Mouse (Mus musculus) lung, embryonic 14.5 days (tissue): ENCODE measurements at regions not wholly inside any gene's neighbourhood (a gene's known extent, or its start where the extent isn't known, plus 50 kb on each side); places are given as distances from the start of the nearest gene placed in this dataset.
A peak's percentile ranks its signal among the peaks of the same experiment; 100 is the strongest.

ENCODE experiments used
- ATAC-seq: fragments of 200-750 bp; cut with Nextera tagmentation; 2 replicates; pipeline ENCODE4 v1.8.0; 2017; ENCODE audit warnings: mild to moderate bottlenecking, moderate TSS enrichment, moderate library complexity; ENCODE audit not compliant: insufficient read depth
- DNase-seq: peaks from one replicate; pipeline ENCODE4 v3.0.0-alpha.2; 2015
- H3K27ac ChIP-seq: fragments of 300-500 bp; sonication (generic); 2 replicates; pipeline ENCODE4 v1.5.1; 2014; ENCODE audit warnings: low read depth, mild to moderate bottlenecking, moderate library complexity
- H3K27me3 ChIP-seq: fragments of 300-500 bp; sonication (generic); 2 replicates; pipeline ENCODE4 v1.6.1; 2014; ENCODE audit warnings: low read length, control low read depth; ENCODE audit not compliant: insufficient read depth
- H3K36me3 ChIP-seq: fragments of 300-500 bp; sonication (generic); 2 replicates; pipeline ENCODE4 v1.6.1; 2014; ENCODE audit warnings: control low read depth; ENCODE audit not compliant: insufficient read depth
- H3K4me1 ChIP-seq: fragments of 300-500 bp; sonication (generic); 2 replicates; pipeline ENCODE4 v1.6.1; 2014; ENCODE audit warnings: antibody characterized with exemption, control low read depth; ENCODE audit not compliant: insufficient read depth
- H3K4me2 ChIP-seq: fragments of 300-500 bp; sonication (generic); 2 replicates; pipeline ENCODE4 v1.6.1; 2014; ENCODE audit warnings: mild to moderate bottlenecking
- H3K4me3 ChIP-seq: fragments of 300-500 bp; sonication (generic); 2 replicates; pipeline ENCODE4 v1.5.1; 2014; ENCODE audit warnings: low read depth, low read length
- H3K9ac ChIP-seq: fragments of 300-500 bp; sonication (generic); 2 replicates; pipeline ENCODE4 v1.6.1; 2014
- H3K9me3 ChIP-seq: fragments of 300-500 bp; sonication (generic); 2 replicates; pipeline ENCODE4 v1.6.1; 2016; ENCODE audit warnings: low read depth, low read length, control low read depth
- CTCF ChIP-seq: IDR thresholded peaks from 2 replicates; pipeline ENCODE4 v1.5.1; 2016; ENCODE audit warnings: antibody characterized with exemption, low read depth
- WGBS: fragments of 180-500 bp; shearing (Covaris S2); extraction: QIAGEN DNeasy Blood & Tissue Kit; methylation state at CpG from one replicate; pipeline ENCODE4 v1.1.7; 2014; 5-methylcytosine and 5-hydroxymethylcytosine counted together

DNA sequence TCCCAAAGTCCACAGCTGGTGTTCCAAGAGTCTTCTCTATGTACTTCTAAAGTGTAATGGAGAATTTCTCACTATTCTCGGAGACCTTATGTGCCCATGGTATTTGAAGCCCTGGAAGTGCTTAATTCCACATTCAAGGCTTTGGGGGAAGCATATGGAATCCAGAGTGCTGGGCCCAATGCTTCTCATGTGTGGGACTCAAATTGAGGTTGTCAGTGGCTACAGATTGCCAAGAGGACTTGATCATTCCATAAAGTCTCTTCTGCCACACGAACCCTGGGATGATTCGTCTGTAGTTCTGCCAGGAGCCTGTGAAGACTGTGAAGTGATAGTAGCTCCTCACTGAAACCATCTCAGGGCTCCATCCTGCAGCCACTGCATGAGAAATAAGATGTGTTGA lies 275.3 kb downstream of the Bckdhb start:
- no peak overlapping the region for H3K27ac ChIP-seq
- WGBS: 80% methylated on average over 3 of the region's 3 CpGs
- H3K4me2 ChIP-seq: no peak overlapping the region
- H3K4me3 ChIP-seq: no peak overlapping the region
- no peak for TF ChIP-seq CTCF
- H3K9me3 ChIP-seq: no peaks in the 10 kb centered on the region
- H3K36me3 ChIP-seq: no peaks in the 10 kb centered on the region
- ATAC-seq (no peak), DNase-seq (no peak)
- H3K27me3 ChIP-seq: no peaks in the 10 kb centered on the region
- H3K9ac ChIP-seq: no peak overlapping the region
- H3K4me1 ChIP-seq: no peaks in the 10 kb centered on the region

DNA sequence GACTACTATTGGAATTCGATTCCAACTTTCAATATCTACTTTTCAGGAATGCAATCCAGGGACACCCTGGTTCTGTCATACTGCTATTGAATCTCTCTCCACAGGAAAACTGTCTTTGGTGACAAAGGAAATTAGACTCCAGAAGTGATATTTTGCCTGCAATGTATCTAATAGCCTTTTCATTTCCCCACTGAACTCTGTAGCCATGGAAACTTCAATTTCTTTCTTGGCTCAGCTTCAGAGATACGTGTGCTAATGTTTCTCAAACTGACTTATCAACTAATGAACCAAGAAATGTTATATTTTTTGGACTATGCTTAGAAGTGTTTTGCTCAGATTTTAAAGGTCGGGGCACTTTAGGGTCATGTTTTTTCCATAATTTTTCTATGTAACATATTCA lies 279.1 kb downstream of the Bckdhb start:
- Histone ChIP-seq H3K4me1 (no peaks in the 10 kb centered on the region), H3K4me2 (no peak overlapping the region), H3K27me3 (no peaks in the 10 kb centered on the region), H3K4me3 (no peak overlapping the region), H3K9ac (no peak overlapping the region), H3K27ac (no peak overlapping the region), H3K9me3 (no peaks in the 10 kb centered on the region), H3K36me3 (no peaks in the 10 kb centered on the region)
- no peak for TF ChIP-seq CTCF
- ATAC-seq (no peak), DNase-seq (no peak)
- 64% methylated on average over 3 of the region's 3 CpGs for WGBS

DNA sequence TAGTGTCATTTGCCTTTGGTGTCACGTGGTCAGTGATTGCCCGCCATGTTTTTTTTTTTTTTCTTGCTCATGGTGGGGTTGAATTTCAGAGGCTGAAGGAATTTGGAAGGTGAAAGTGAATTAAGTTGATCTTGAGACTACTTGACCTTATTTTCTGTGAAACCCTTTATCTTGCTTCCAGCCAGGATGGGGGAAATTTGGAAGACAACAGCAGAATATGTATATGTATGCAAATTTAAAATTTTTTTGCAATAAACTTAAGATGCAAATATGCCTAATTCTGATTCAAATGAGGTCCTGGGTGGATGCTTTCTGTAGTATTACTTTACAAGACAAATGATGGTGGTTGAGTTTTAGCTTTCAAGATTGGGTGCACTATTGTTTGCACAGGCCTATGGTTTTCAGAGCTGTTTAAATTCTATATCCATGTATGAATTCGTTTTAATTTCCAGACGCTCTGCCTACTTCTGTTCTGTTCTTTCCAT lies 315.6 kb downstream of the Bckdhb start:
- Histone ChIP-seq H3K4me2 (no peak overlapping the region), H3K9ac (no peak overlapping the region), H3K27ac (no peak overlapping the region), H3K27me3 (no peaks in the 10 kb centered on the region), H3K4me1 (no peaks in the 10 kb centered on the region), H3K9me3 (no peaks in the 10 kb centered on the region), H3K36me3 (no peaks in the 10 kb centered on the region), H3K4me3 (no peak overlapping the region)
- no peak for DNase-seq
- WGBS: 87% methylated on average over 4 of the region's 4 CpGs
- ATAC-seq: no peak
- TF ChIP-seq CTCF: no peak

DNA sequence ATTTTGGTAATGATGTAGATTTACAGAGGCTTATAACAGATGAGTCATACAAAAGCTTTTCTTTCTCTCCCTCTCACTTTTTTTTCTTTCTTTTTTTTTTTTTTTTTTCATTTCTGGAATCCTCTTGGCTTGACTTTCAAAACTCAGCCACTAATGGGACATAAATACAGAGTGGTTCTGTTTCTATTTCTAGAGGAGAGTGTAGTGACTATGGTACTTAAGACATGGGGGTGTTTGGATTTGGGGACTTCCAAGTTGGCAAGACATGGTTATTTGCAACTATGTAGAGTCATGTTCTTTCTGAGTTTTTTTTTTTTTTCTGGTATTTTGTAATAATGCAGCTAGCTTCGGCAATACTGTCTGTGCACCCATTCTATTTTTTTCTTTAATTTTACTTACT lies 324.8 kb downstream of the Bckdhb start:
- no peaks in the 10 kb centered on the region for H3K4me1 ChIP-seq
- no peak overlapping the region for H3K9ac ChIP-seq
- WGBS: 92% methylated on average over 1 of the region's 1 CpGs
- H3K27me3 ChIP-seq: no peaks in the 10 kb centered on the region
- no peak overlapping the region for H3K4me2 ChIP-seq
- no peaks in the 10 kb centered on the region for H3K36me3 ChIP-seq
- H3K9me3 ChIP-seq: no peaks in the 10 kb centered on the region
- DNase-seq: no peak
- H3K27ac ChIP-seq: no peak overlapping the region
- TF ChIP-seq CTCF: no peak
- ATAC-seq: no peak
- no peak overlapping the region for H3K4me3 ChIP-seq

DNA sequence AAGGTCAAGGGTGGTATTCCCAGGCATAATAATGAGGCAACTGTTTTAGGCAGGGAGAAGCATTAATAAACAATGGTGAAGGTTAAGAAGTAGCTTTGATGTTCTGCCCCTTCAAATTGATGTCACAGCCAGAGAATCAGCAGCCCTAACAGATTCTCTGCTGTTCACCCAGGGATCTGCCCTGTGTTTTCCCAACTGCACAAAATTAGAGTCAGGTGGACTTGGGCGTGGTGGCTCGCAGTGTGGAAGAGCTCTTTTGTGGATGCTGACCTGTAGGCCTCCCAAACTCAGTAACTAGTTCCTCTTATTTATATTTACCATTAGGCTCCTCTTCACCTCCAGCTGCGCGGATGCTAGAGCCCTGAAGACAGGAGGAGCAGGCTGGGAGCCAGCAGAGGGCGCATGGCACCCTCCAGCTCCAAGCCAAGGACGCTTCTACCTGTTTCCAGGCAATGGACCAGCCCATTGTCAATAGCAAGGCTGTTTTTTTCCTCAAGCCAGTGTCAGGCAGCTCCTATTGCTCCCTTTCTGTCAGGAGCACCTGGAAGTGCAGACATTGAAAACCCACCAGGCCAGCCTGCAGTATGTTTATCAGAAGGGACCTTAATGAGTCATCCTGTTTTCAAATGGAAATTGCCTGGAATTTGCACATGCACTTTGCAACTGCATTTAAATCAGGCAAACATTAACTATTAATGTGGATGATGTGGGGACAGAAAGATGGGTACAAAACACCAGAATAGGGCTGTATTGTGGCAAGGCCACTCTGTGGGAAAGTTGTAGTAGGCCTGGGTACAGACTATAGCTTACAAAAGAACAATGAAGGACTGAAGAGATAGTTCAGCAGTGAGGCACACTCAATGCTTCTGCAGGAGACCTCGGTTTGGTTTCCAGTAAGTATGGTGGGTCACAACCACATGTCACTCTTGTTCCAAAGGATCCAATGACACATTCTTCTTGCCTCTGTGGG lies 328.4 kb downstream of the Bckdhb start:
- Histone ChIP-seq H3K27me3 (no peaks in the 10 kb centered on the region), H3K4me3 (no peak overlapping the region), H3K4me2 (no peak overlapping the region), H3K9ac (no peak overlapping the region), H3K27ac (no peak overlapping the region), H3K36me3 (no peaks in the 10 kb centered on the region), H3K4me1 (no peaks in the 10 kb centered on the region), H3K9me3 (no peaks in the 10 kb centered on the region)
- peak; percentile 71 for DNase-seq
- peak; percentile 79 for TF ChIP-seq CTCF
- peak; percentile 69; the same call in 1 of the 2 replicates for ATAC-seq
- 15% methylated on average over 7 of the region's 7 CpGs for WGBS

DNA sequence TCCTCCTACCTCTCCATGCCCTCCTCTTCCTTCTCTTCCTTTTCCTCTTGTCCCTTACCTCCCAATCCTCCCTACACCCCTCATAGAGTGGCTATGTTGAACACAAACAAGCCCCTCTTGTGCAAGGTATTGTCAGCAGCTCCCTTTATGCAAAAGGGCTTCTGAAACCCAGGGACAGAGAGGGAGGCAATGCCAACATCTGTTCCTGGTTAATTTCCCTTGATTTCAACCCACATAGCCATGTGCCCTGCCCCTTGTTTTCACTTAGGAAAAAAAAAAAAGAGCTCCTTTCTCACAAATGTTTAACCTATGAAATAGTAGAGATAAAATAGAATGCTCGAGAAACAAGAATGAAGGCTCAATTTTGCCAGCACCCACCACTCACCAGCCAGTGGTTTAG lies 333.5 kb downstream of the Bckdhb start:
- no peaks in the 10 kb centered on the region for H3K9me3 ChIP-seq
- no peak overlapping the region for H3K9ac ChIP-seq
- H3K4me3 ChIP-seq: no peak overlapping the region
- H3K36me3 ChIP-seq: no peaks in the 10 kb centered on the region
- 0 out of 2 replicates have a peak, but pooled peaks cover 9% of the 10 kb centered on the region for H3K4me1 ChIP-seq
- H3K27ac ChIP-seq: no peak overlapping the region
- 60% methylated on average over 1 of the region's 1 CpGs for WGBS
- no peak for DNase-seq
- H3K4me2 ChIP-seq: no peak overlapping the region
- no peak for TF ChIP-seq CTCF
- H3K27me3 ChIP-seq: no peaks in the 10 kb centered on the region
- no peak for ATAC-seq

DNA sequence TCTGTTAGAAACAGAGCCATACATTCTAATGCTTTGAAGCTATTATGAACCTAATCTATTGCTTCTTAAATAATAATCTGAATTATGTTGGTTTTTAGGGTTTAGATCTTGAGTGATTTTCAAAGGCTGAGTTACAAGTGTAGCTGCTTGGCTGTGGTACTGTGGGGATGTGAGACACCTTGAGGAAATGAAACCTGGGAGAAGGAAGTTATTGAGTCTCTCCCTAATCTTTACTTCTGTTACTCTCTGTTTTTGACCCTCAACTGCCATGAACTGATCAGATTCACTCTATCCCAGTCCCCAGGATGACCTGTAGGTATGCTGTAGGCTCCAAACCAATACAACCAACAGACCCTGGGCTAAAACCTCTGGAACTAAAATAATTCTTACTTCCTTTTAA lies 334.8 kb downstream of the Bckdhb start:
- Histone ChIP-seq H3K27ac (no peak overlapping the region), H3K36me3 (no peaks in the 10 kb centered on the region), H3K4me2 (no peak overlapping the region), H3K27me3 (no peaks in the 10 kb centered on the region), H3K4me1 (0 out of 2 replicates have a peak, but pooled peaks cover 9% of the 10 kb centered on the region), H3K9ac (no peak overlapping the region), H3K4me3 (no peak overlapping the region), H3K9me3 (no peaks in the 10 kb centered on the region)
- DNase-seq (no peak), ATAC-seq (no peak)
- no peak for TF ChIP-seq CTCF
